Comparison of ENCODE assay signal across 8 mouse cellular contexts in genomic region chr10:59292558-59292957, GRCm38 (mm10). TPM values are rescaled to one million over a fixed set of nuclear protein-coding genes. Genes with fewer than 3 reads are reported as not detected.
DNase-seq lines count a peak whose midpoint lies in the region; ATAC-seq and TF ChIP-seq lines count a peak whose summit lies in the region.

No protein-coding gene starts in this region.

- peak; percentile 91 for TF ChIP-seq CTCF in heart, adult 2 months (IDR thresholded peaks at IDR 0.05)
- TF ChIP-seq CTCF in midbrain, postnatal 0 days (IDR thresholded peaks at IDR 0.05), result peak; percentile 97
- TF ChIP-seq CTCF in spleen, adult 2 months (IDR thresholded peaks at IDR 0.05; ENCODE audit: extremely low read depth, insufficient read depth, insufficient read length, insufficient replicate concordance), result peak; percentile 44; the same call in 1 of the 2 replicates

- no peaks in the 10 kb centered on the region for H3K27me3 ChIP-seq in heart, embryonic 11.5 days (ENCODE audit: control insufficient read depth, insufficient read depth, low read length)
- no peaks in the 10 kb centered on the region for H3K27me3 ChIP-seq in heart, adult 2 months (ENCODE audit: control insufficient read depth, insufficient read depth, low read length)
- H3K27me3 ChIP-seq in limb, embryonic 12.5 days, result no peaks in the 10 kb centered on the region
- H3K27me3 ChIP-seq in midbrain, postnatal 0 days (ENCODE audit: insufficient read depth, low read length), result no peaks in the 10 kb centered on the region
- no peaks in the 10 kb centered on the region for H3K27me3 ChIP-seq in spleen, adult 2 months (ENCODE audit: control insufficient read depth, insufficient read depth, low read length)

- 32% methylated on average over 4 of the region's 4 CpGs for WGBS in heart, embryonic 11.5 days (ENCODE audit: insufficient replicate concordance)
- WGBS in heart, adult 2 months, result 26% methylated on average over 4 of the region's 4 CpGs
- 32% methylated on average over 4 of the region's 4 CpGs for WGBS in limb, embryonic 12.5 days
- WGBS in midbrain, postnatal 0 days, result 34% methylated on average over 4 of the region's 4 CpGs
- 33% methylated on average over 4 of the region's 4 CpGs for WGBS in spleen, adult 2 months

- intact Hi-C loops in heart, adult 2 months (cut with DNase I), result loop anchor here (1.0 kb wide), 2 partner anchors 126 to 183 kb away; no protein-coding TSS in a partner anchor

- no peak for ATAC-seq in heart, embryonic 11.5 days (replicated peaks; ENCODE audit: insufficient number of reproducible peaks, low FRiP score, low TSS enrichment)
- ATAC-seq in limb, embryonic 12.5 days (ENCODE audit: insufficient number of reproducible peaks, insufficient read depth, low FRiP score, low TSS enrichment, low read depth), result peak; percentile 19
- ATAC-seq in midbrain, postnatal 0 days (ENCODE audit: low FRiP score), result peak; percentile 68

- no peak for TF ChIP-seq EP300 in heart, adult 2 months (IDR thresholded peaks at IDR 0.05; ENCODE audit: insufficient read depth, low read depth, low read length)

- H3K79me2 ChIP-seq in heart, adult 2 months (replicated peaks; ENCODE audit: control insufficient read depth, insufficient read depth, low read length), result no peaks in the 10 kb centered on the region

- no peaks in the 10 kb centered on the region for H3K36me3 ChIP-seq in heart, embryonic 11.5 days (ENCODE audit: control insufficient read depth, insufficient read depth, low read length)
- no peaks in the 10 kb centered on the region for H3K36me3 ChIP-seq in heart, adult 2 months (ENCODE audit: control insufficient read depth, insufficient read depth, low read length)
- no peaks in the 10 kb centered on the region for H3K36me3 ChIP-seq in limb, embryonic 12.5 days
- H3K36me3 ChIP-seq in midbrain, postnatal 0 days (ENCODE audit: insufficient read depth, low read length), result no peaks in the 10 kb centered on the region
- no peaks in the 10 kb centered on the region for H3K36me3 ChIP-seq in spleen, adult 2 months (ENCODE audit: control insufficient read depth, insufficient read depth, low read length)

- peak; percentile 95 for DNase-seq in heart, adult 11 months
- DNase-seq in embryo, embryonic 10 days (ENCODE audit: low spot score), result peak; percentile 91
- DNase-seq in heart, adult 2 months, result peak; percentile 66 to 78
- DNase-seq in kidney, adult 9 months, result peak; percentile 88
- DNase-seq in midbrain, postnatal 0 days (ENCODE audit: low spot score), result peak; percentile 93
- DNase-seq in spleen, adult 2 months (ENCODE audit: low read depth in 1 of 2, low spot score in 2 of 2), result peak; percentile 46 to 55

- H3K4me3 ChIP-seq in heart, embryonic 11.5 days (ENCODE audit: low read depth, low read length), result no peak overlapping the region
- H3K4me3 ChIP-seq in heart, adult 2 months, result no peak overlapping the region
- H3K4me3 ChIP-seq in limb, embryonic 12.5 days (replicated peaks), result no peak overlapping the region
- H3K4me3 ChIP-seq in midbrain, postnatal 0 days (ENCODE audit: low read depth, low read length), result no peak overlapping the region
- no peak overlapping the region for H3K4me3 ChIP-seq in spleen, adult 2 months (ENCODE audit: extremely low read depth, insufficient read depth, insufficient read length)

- no peak overlapping the region for H3K27ac ChIP-seq in heart, embryonic 11.5 days (ENCODE audit: low read depth, low read length)
- no peak overlapping the region for H3K27ac ChIP-seq in heart, adult 2 months
- no peak overlapping the region for H3K27ac ChIP-seq in limb, embryonic 12.5 days
- H3K27ac ChIP-seq in midbrain, postnatal 0 days (ENCODE audit: low read depth, low read length), result no peak overlapping the region; the same call in 1 of the 2 replicates
- H3K27ac ChIP-seq in spleen, adult 2 months (ENCODE audit: insufficient read depth, low read length), result no peak overlapping the region

- no peaks in the 10 kb centered on the region for H3K9me3 ChIP-seq in heart, embryonic 11.5 days (replicated peaks; ENCODE audit: control insufficient read depth, low read length)
- H3K9me3 ChIP-seq in limb, embryonic 12.5 days, result no peaks in the 10 kb centered on the region
- no peaks in the 10 kb centered on the region for H3K9me3 ChIP-seq in midbrain, postnatal 0 days (ENCODE audit: low read length)

- no peaks in the 10 kb centered on the region; the same call in 1 of the 2 replicates for H3K4me1 ChIP-seq in heart, embryonic 11.5 days (ENCODE audit: control insufficient read depth, insufficient read depth, low read length)
- H3K4me1 ChIP-seq in heart, adult 2 months (ENCODE audit: control insufficient read depth, insufficient read depth, low read length), result no peaks in the 10 kb centered on the region; the same call in 1 of the 2 replicates
- no peaks in the 10 kb centered on the region for H3K4me1 ChIP-seq in limb, embryonic 12.5 days (replicated peaks)
- H3K4me1 ChIP-seq in midbrain, postnatal 0 days (ENCODE audit: insufficient read depth, low read length), result no peaks in the 10 kb centered on the region
- no peaks in the 10 kb centered on the region for H3K4me1 ChIP-seq in spleen, adult 2 months (ENCODE audit: control insufficient read depth, insufficient read depth, insufficient read length)

- no peak for TF ChIP-seq POLR2A in heart, adult 2 months (IDR thresholded peaks at IDR 0.05; ENCODE audit: insufficient read depth, low read depth, low read length)
- no peak for TF ChIP-seq POLR2A in spleen, adult 2 months (IDR thresholded peaks at IDR 0.05; ENCODE audit: low read depth, low read length)

- H3K9ac ChIP-seq in heart, embryonic 11.5 days (ENCODE audit: low read depth, low read length), result no peak overlapping the region
- H3K9ac ChIP-seq in heart, adult 2 months (ENCODE audit: low read depth, low read length), result no peak overlapping the region
- H3K9ac ChIP-seq in limb, embryonic 12.5 days (replicated peaks), result no peak overlapping the region
- no peak overlapping the region for H3K9ac ChIP-seq in midbrain, postnatal 0 days (replicated peaks; ENCODE audit: low read length, poor library complexity, severe bottlenecking)

- H3K4me2 ChIP-seq in heart, embryonic 11.5 days, result no peak overlapping the region
- H3K4me2 ChIP-seq in limb, embryonic 12.5 days, result no peak overlapping the region
- no peak overlapping the region for H3K4me2 ChIP-seq in midbrain, postnatal 0 days (ENCODE audit: low read depth, low read length, poor library complexity, severe bottlenecking)

RNA-seq across cellular contexts. Expression of gene P4ha1, which starts 30.5 kb away (rescaled TPM):
- 54.8 and 66.1 TPM in 2 replicates for polyA plus RNA-seq in heart, embryonic 11.5 days (2014; fragmentation: Nextera tagmentation; extraction: Ambion mirVana)
- 10 to 100 TPM; 42.4 to 48.0 TPM for total RNA-seq in heart, adult 2 months (2021)
- polyA plus RNA-seq in heart, adult 2 months (2012; rRNA removed), result 14.8 and 34.7 TPM in 2 replicates
- 65.0 and 73.1 TPM in 2 replicates for polyA plus RNA-seq in limb, embryonic 12.5 days (2016; fragmentation: Nextera tagmentation; extraction: Ambion mirVana)
- total RNA-seq in midbrain, postnatal 0 days (2014; rRNA removed), result 21.3 and 25.9 TPM in 2 replicates
- 12.8 and 14.2 TPM in 2 replicates for polyA plus RNA-seq in midbrain, postnatal 0 days (2015; fragmentation: Nextera tagmentation; extraction: Ambion mirVana)
- polyA plus RNA-seq in spleen, adult 2 months (2012; rRNA removed), result 5.3 and 7.1 TPM in 2 replicates

Comparison
In these comparisons a context has a peak if more than half of its experiments do, and no peak if none do; other contexts are left out.
1. CTCF ChIP-seq: peak in every context shown above with its lines; median percentile 97 in midbrain, postnatal 0 days; 91 in heart, adult 2 months; 44 in spleen, adult 2 months.